Mouse (Mus musculus): ENCODE results near the gene Hmcn1.
A peak's percentile ranks its signal among the peaks of the same experiment; 100 is the strongest.

Gene Hmcn1

DNA sequence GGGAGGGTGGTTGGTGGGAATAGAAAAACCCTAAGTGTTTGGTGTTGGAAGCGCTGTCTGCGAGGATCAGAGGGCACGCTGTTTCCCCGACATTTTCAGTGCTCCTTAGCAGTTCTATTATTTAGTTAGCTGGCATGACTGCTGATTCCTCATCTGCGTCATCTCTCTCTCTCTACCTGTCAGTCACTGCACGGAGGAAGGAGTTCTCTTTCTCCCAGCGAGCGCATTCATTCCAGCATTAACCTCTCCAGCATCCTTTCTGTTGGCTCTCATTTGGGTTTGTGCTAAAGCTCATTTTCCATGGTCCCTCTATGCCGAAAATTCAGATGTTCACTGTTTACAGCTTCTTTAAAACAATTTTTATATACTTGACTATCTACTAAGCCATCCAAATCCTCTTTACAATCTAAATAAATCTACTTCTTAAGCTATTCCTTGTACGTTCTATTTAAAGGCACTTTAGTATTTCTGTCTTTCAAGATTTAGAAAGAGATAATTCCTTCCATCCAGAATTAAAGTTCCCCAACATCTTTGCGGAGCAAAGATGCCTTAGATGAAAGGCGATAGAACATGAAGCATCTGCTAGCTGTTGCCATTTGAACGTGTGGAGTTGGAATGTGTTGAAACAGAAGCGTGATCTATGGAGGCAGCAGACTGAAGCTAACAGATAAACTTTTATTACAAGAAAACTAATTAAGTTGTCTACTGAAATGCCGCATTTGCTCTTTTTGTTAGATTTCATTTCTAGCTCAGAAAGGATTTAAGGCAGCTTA, 210.0 kb downstream of the Hmcn1 start:
- no peak for DNase-seq (ENCODE audit: low spot score in 2 of 2)

GRCm38 (mm10) chr1:150779902-150780301, 213.3 kb downstream of the Hmcn1 start:
- no peak for DNase-seq (ENCODE audit: low spot score in 2 of 2)

DNA sequence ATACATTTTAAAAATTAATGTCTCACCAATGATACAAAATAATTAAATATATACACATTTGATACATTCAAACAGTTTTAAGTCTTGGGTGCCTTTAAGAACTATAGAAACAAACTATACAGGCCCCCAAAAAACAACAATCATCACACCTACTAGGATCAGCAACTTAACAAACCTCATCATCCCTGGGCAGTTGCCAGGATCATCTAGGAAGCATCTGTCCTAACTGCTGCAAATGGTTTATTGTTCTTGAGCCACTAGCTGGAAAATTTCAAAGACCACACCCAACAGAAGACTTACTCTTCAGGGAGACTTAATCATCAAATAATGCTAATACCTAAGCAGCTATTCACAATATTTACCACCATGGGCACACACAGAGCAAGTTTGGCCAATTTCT, 216.5 kb downstream of the Hmcn1 start:
- no peak for DNase-seq (ENCODE audit: low spot score in 2 of 2)

DNA sequence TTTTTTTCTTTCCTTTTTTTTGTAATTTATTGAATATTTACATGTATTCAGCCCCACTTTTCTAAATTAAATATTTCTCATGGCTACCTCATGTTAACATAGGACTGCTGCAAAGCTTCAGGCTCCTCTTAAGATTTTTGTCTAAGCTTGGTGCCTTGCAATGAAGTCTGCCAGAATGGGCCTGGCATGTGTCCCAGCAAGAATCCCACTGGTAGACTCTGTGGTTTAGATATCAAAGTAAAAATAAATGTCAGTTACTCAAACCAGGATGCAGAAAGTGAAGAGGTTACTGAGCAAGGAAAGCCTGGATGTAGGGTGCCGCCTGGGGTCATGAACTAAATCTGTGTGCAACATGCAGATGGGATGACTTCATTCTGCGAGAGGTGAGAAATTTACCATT, 217.5 kb downstream of the Hmcn1 start:
- DNase-seq (ENCODE audit: low spot score in 2 of 2), result no peak

DNA sequence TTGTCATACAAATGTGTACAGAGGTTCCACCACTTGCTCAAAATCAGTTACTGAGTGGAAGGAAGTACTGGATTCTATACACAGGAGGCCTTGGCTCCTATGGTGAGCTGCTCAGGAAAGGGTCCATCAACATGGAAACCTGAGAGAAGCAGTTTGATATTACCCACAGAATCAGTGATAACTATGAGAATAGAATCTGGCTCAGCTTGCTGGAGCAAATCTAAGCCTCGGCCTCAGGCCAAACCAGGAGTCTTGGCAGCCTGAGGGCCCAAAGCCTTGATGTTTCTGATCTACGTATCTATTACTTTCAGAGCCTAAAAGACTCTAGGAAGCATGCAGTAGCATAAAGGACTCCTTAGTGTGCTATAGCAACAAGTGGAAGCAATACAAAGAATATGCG, 220.3 kb downstream of the Hmcn1 start:
- no peak for DNase-seq (ENCODE audit: low spot score in 2 of 2)

- no peak for DNase-seq (ENCODE audit: low spot score in 2 of 2)
Observed at GRCm38 (mm10) chr1:150770948-150771521, 222.2 kb downstream of the Hmcn1 start.

DNA sequence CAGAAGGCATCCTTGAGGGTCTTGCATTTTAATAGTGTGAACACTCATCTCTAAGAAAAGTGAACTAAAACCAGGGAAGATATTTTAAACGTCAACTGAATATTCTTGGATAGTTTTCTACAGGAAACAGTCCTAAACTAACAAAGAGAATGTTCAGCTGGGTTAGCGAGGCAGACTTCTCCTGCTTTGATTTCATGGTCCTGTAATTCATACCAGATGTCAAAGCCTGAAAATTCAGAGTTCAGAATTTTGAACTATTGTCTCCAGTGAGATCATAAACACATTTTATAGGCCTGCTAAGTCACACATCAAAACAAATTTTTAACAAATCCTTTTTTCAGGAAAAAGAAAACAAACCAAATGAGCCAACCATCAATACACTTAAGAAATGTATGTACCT, 223.4 kb downstream of the Hmcn1 start:
- no peak for DNase-seq (ENCODE audit: low spot score in 2 of 2)

DNA sequence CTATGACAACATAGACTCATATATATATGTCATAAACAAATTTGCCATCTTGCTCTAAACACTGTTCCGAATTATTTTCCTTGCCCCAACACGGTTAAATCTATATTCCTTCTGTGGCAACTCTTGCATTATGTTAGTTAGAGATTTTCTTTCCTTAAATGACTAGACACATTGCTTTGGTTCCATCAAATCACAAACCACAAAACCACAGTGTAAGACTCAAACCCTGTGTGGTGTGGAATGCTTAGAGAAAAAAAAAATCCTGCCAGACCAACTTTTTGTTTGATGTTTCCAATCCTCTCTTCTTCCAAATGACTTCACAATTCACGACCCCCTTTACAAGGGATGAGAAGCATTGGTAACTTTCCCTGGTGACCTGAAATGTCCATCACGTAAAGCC, 231.6 kb downstream of the Hmcn1 start:
- DNase-seq (ENCODE audit: low spot score in 2 of 2), result no peak

- no peak for DNase-seq (ENCODE audit: low spot score in 2 of 2)
Observed at GRCm38 (mm10) chr1:150760801-150761331, 232.4 kb downstream of the Hmcn1 start.

GRCm38 (mm10) chr1:150759476-150760079, 233.7 kb downstream of the Hmcn1 start:
- DNase-seq (ENCODE audit: low spot score in 2 of 2), result peak in 1 of 2 experiments; percentile 5

GRCm38 (mm10) chr1:150753920-150754319, 239.3 kb downstream of the Hmcn1 start:
- no peak for DNase-seq (ENCODE audit: low spot score in 2 of 2)

- no peak for DNase-seq (ENCODE audit: low spot score in 2 of 2)
Observed at GRCm38 (mm10) chr1:150748783-150749182, 244.5 kb downstream of the Hmcn1 start.

DNA sequence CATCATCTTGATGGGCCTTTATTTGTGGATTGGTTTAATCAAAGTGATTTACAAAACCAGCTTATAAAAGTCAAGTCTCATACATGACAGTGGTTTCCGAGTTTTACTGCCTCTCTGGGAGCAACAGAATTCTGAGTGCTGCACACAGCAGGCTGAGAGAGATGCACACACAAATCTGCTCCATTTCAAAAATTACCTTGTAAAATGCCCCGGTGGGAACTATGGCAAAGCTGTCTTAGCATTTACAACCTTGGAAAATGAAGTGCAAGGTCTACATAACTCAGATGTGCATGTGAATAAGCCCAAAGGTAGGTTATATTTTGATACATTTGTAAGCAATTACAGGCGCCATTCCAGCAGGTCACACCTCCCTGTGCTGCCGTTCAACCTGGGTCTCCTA, 245.5 kb downstream of the Hmcn1 start:
- no peak for DNase-seq (ENCODE audit: low spot score in 2 of 2)

DNA sequence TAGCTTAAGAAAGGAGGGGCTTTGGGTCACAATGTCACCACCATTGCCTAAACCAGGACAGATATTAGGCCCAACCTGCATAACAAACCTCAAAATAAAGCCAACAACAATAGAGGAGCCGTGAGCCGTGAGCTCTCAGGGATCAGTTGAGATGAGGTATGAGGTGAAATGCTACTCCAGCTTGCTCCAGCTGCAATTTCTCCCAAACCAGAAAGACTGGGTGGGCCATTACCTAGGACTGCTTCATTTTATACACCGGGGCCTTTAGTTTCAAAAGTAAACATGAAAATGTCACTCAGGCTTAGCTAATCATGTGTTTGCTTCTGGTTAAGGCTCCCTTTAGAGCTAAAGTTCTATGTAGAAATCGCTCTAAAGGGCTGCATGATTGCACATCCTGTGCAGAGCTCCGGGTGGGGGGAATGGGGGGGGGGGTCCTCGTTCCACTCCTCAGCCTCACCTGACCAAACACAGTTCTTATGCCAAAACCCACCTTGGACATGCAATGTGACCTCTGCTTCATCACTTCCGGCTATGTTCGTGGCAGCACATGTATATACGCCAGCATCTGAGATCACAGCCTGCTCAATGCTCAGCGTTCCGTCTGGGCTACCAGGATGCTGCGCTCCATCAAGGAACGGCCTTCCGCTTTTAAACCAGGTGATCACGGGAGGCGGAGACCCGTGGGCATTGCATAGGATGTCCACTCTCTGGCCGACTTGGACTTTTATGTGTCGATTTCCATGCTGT, 250.0 kb downstream of the Hmcn1 start:
- DNase-seq (ENCODE audit: low spot score in 2 of 2), result no peak

DNA sequence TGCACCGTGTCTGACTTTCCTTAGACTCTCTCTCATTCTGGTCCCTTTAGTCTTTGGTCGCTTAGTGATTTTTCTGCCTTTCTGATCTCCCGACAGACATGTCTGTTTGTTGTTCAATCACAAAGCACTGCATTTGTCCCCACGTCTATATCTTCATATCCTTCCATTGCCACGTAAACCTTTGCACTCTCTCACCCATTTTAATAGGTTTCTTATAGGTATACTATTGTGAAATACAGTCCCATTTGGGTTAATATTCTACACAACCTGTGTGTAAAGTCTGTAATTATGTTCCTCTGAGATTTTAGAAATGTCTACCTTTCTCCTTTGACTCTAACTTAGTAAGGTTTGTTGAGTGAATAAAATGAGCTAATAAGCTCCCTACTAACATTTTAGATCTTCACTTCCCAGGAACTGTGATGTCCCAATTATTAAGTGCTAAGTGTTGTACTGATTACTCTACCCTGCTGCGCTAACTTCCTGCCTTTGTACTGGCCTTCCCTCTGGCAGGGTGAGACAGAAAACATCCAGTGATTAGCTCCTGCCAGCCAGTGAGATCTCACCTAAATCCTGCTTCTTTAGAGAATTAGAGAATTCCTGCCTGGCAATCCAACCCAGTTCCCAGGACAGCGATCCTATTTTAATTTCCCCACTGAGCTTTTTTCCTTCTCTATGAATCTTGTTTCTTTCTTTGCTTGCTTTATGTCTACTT, 250.7 kb downstream of the Hmcn1 start:
- no peak for DNase-seq (ENCODE audit: low spot score in 2 of 2)

DNA sequence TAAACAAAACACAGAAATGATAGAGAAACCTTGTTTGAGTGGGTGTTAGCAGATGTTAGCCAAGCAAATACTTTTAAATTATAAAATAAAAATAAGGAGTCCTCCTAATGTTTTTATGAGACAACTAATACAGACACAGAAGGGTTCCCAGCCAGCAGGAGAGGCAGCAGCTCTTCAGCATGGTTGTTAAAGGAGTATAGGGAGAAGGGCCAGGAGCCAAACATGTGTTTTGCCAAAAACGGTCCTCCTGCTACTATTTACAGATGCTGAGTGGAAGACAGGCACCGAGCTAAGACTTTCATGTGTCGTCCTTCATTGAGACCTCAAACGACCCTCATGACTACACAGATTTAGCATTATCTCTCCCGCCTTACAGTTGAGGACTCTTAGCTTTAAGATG, 281.8 kb downstream of the Hmcn1 start:
- DNase-seq (ENCODE audit: low spot score in 2 of 2), result no peak

GRCm38 (mm10) chr1:150706502-150706901, 286.7 kb downstream of the Hmcn1 start:
- no peak for DNase-seq (ENCODE audit: low spot score in 2 of 2)

DNA sequence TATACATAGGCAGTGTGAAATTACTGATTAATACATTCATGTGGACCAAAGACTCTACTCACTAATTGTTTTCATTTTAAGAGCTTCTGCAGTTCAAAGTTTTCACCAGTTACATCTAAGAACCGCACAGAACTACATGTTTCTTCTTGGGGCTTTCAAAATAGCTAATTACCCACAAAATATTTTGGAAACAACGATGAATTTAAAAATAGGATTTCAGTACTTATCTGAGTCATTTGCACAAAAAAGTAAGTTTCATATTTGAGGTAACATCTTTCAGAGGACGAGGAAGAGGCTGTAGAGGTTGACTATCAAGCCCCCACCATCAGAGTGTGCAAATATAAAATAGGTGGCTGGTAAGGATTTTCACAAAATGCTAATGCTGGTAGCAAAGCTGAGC, 295.5 kb downstream of the Hmcn1 start:
- no peak for DNase-seq (ENCODE audit: low spot score in 2 of 2)

GRCm38 (mm10) chr1:150682044-150682443, 311.2 kb downstream of the Hmcn1 start:
- no peak for DNase-seq (ENCODE audit: low spot score in 2 of 2)

DNA sequence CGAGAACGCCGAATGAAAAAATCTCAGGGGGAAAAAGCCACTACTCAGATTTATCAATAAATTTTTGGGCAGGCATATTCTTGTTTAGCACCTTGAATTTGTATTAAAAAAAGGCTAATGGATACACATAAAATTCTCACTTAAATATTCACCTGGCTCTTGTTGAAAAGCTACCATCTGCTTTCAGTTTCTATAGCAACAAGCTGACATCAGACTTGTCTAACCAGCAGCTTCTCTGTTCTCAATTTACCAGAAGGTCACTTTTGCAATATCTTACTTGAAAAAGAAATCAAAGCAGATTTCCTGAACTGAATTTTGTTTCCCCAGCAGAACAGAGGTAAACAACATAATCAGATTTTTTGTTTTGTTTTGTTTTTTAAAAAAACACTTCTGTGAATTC, 311.8 kb downstream of the Hmcn1 start:
- DNase-seq (ENCODE audit: low spot score in 2 of 2), result no peak

DNA sequence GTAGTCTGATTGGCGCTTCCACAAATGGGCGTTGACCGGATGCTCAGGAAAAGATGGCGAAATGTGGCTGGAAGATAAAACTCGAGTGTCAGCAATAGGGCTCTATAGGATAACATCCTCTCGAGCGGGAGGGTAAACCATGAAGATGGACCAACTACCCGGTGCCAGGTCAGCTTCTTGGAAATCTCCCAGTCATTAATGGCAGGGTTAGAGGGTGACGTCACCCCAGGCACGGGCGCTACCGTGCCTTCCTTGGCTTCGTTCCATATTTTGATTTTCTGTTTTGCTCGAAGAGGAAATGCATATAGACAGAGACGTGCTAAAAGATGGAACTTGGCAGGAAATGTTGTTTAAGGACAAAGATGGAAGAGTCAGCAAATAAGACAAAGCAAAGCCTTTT, 312.2 kb downstream of the Hmcn1 start:
- peak in 1 of 2 experiments; percentile 5 for DNase-seq (ENCODE audit: low spot score in 2 of 2)

- DNase-seq (ENCODE audit: low spot score in 2 of 2), result no peak
Observed at GRCm38 (mm10) chr1:150680345-150680744, 312.9 kb downstream of the Hmcn1 start.

All from left cerebral cortex, adult 9 months (tissue).